Mouse (Mus musculus) bone marrow macrophage, adult 2 months (primary cell): ENCODE measurements around the gene Spaca4.

Source experiments
- CTCF ChIP-seq: IDR thresholded peaks from 2 replicates; pipeline ENCODE4 v1.5.1; 2012; ENCODE audit warnings: low read depth, mild to moderate bottlenecking, low read length, moderate library complexity
- POLR2A ChIP-seq: IDR thresholded peaks from 2 replicates; pipeline ENCODE4 v1.6.1; 2012; ENCODE audit warnings: mild to moderate bottlenecking, low read depth, low read length, borderline replicate concordance

GRCm38 (mm10) chr7:45705873-45706281 lies 19.7 kb downstream of the Spaca4 start:
- TF ChIP-seq CTCF = no peak
- TF ChIP-seq POLR2A = no peak
